Mouse (Mus musculus): ENCODE results near the gene Arsg. TPM values are rescaled to one million over a fixed set of nuclear protein-coding genes. Genes with fewer than 3 reads are reported as not detected.

The Arsg gene
- polyA plus RNA-seq, 1 experiment = 4.4 TPM

DNA sequence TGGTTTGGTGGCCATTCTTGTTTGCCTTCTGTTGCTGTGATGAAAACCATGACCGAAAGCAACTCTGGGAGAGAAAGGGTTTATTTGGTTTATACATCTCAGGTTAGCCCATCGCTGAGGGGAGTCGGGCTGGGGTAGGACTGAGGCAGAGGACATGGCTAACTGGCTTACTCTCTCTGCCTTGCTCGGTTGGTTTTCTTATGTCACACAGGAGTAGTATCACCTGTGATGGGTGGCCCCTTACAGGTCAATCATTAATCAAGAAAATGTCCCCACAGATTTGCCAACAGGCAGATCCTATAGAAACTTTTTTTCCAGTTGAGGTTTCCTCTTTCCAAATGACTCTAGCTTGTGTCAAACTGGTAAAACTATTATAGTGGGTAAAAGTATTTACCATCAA, 90.5 kb downstream of the Arsg start:
- TF ChIP-seq CTCF (IDR thresholded peaks at IDR 0.05; ENCODE audit: insufficient read depth, low read length) (no peak), POLR2A (IDR thresholded peaks at IDR 0.05; ENCODE audit: borderline replicate concordance, extremely low read depth, low read depth, low read length) (no peak)
- Histone ChIP-seq H3K4me1 (ENCODE audit: control insufficient read depth, insufficient read depth, low read length) (peaks cover 9% of the 10 kb centered on the region), H3K4me3 (replicated peaks; ENCODE audit: extremely low read depth, low read depth, low read length) (no peak overlapping the region)
- 86% methylated on average over 4 of the region's 4 CpGs for WGBS
- no peak for DNase-seq

- Histone ChIP-seq H3K4me1 (ENCODE audit: control insufficient read depth, insufficient read depth, low read length) (peaks cover 5% of the 10 kb centered on the region), H3K4me3 (replicated peaks; ENCODE audit: extremely low read depth, low read depth, low read length) (no peak overlapping the region)
- 83% methylated on average over 15 of the region's 15 CpGs for WGBS
- TF ChIP-seq POLR2A (IDR thresholded peaks at IDR 0.05; ENCODE audit: borderline replicate concordance, extremely low read depth, low read depth, low read length) (no peak), CTCF (IDR thresholded peaks at IDR 0.05; ENCODE audit: insufficient read depth, low read length) (no peak)
- no peak for DNase-seq
Measured at GRCm38 (mm10) chr11:109564466-109565214, 91.5 kb downstream of the Arsg start.

DNA sequence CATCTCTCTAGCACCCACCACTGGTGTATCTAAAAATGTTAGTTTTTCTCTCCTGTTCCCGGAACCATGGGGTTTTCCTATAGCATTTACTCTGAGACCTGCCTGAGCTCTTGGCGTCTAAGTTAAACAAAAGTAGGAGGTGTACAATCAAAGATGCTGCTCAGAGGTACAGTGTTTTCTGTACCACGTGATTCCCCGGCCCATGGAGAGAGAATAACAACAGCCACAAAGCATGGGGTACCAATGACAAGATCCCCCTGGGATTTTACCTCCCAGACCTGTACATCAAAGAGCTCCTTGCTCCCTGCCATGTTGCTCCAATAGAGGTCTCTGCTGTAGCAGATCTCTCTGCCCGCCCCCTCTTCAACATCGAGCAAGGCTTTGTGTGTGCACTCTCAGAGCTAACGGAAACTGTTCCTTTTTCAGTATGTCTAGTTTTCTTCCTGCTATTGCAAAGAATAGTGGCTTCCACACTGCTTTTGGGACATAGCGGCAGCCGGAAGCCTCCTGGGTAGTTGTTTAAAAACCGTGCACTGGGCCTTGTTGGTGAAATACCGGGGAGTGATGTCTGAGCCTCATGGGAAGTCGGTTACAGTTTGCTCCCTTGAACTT, 95.9 kb downstream of the Arsg start:
- Histone ChIP-seq H3K4me3 (replicated peaks; ENCODE audit: extremely low read depth, low read depth, low read length) (no peak overlapping the region), H3K4me1 (ENCODE audit: control insufficient read depth, insufficient read depth, low read length) (no peaks in the 10 kb centered on the region)
- no peak for DNase-seq
- TF ChIP-seq POLR2A (IDR thresholded peaks at IDR 0.05; ENCODE audit: borderline replicate concordance, extremely low read depth, low read depth, low read length) (no peak), CTCF (IDR thresholded peaks at IDR 0.05; ENCODE audit: insufficient read depth, low read length) (no peak)
- 62% methylated on average over 12 of the region's 12 CpGs for WGBS

DNA sequence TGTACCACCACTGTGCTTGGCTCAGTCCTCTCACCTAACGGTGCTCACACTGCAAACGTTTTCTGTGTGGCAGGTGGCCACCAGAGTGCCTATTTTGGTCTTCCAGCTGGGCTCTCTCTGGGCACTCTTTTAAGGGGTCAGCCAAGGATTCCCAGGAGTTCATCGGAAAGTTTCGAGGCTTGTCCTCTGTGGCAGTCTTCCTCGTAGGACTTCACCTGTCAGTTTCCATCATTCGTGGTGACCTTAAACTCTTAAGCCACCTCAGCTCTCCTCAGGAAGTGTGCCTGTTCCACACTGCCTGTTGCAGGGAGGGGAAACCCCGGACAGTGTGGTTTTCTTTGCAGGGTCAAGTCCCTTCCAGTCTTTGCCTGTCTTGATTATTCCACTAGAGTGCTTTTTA, 96.6 kb downstream of the Arsg start:
- 54% methylated on average over 7 of the region's 7 CpGs for WGBS
- Histone ChIP-seq H3K4me1 (ENCODE audit: control insufficient read depth, insufficient read depth, low read length) (no peaks in the 10 kb centered on the region), H3K4me3 (replicated peaks; ENCODE audit: extremely low read depth, low read depth, low read length) (no peak overlapping the region)
- no peak for DNase-seq
- TF ChIP-seq CTCF (IDR thresholded peaks at IDR 0.05; ENCODE audit: insufficient read depth, low read length) (no peak), POLR2A (IDR thresholded peaks at IDR 0.05; ENCODE audit: borderline replicate concordance, extremely low read depth, low read depth, low read length) (no peak)

DNA sequence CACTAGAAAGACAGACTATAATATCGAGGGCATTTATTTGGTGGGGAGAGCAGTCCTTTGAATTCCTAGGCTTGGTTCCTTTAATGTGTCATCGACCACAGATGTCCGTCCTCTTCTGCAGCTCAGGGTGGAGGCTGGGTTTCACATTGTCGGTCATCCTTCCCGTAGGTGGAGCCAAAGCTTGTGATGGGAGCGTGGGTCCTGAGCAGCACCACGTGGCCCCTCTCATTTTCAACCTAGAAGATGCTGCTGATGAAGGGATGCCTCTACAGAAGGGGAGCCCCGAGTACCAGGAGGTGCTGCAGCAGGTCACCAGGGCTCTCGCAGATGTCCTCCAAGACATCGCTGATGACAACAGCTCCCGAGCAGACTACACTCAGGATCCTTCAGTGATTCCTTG, 98.9 kb downstream of the Arsg start:
- no peak for DNase-seq
- no peak overlapping the region for H3K4me3 ChIP-seq (replicated peaks; ENCODE audit: extremely low read depth, low read depth, low read length)
- no peak for TF ChIP-seq POLR2A (IDR thresholded peaks at IDR 0.05; ENCODE audit: borderline replicate concordance, extremely low read depth, low read depth, low read length)
- no peak for TF ChIP-seq CTCF (IDR thresholded peaks at IDR 0.05; ENCODE audit: insufficient read depth, low read length)
- no peaks in the 10 kb centered on the region for H3K4me1 ChIP-seq (ENCODE audit: control insufficient read depth, insufficient read depth, low read length)
- WGBS = 88% methylated on average over 11 of the region's 11 CpGs

DNA sequence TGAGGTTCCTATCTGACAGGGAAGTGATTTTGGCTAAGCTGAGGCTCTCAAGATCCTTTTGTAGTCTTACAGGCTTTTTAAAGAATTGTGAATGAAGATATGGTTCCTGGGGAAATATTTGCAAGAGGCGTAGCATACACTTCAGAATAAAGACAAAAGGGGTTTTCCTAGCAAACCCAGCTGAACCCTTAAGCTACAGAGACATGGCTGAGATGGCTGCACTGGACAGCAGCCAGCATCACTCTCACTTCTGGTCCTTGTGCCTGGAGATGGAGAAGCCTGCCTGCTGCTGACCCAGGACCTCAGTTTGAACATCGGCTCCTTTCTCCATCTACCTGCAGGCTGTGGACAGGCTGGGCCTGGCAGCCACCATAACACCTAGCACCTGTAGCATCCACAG, 101.4 kb downstream of the Arsg start:
- 71% methylated on average over 2 of the region's 2 CpGs for WGBS
- Histone ChIP-seq H3K4me1 (ENCODE audit: control insufficient read depth, insufficient read depth, low read length) (no peaks in the 10 kb centered on the region), H3K4me3 (replicated peaks; ENCODE audit: extremely low read depth, low read depth, low read length) (no peak overlapping the region)
- TF ChIP-seq CTCF (IDR thresholded peaks at IDR 0.05; ENCODE audit: insufficient read depth, low read length) (no peak), POLR2A (IDR thresholded peaks at IDR 0.05; ENCODE audit: borderline replicate concordance, extremely low read depth, low read depth, low read length) (no peak)
- DNase-seq = no peak

DNA sequence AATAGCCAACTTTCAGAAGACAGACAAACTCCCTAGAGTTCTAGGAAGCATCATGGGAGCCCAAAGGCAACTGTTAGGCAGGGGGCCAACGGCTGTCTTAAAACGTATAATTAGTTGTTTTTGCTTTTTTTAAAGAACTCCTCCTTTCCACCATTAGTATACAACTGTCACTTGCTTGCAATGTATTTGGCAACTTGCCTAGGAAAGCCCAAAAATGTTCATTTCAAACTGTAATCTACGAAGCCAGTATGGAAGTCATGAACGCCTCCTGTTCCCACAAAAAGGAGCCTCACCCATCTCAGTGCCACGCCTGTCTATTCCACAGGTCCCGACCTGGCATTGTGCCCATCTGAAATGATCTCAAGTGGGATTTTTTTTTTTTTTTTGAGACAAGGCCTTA, 102.7 kb downstream of the Arsg start:
- no peak overlapping the region for H3K4me3 ChIP-seq (replicated peaks; ENCODE audit: extremely low read depth, low read depth, low read length)
- DNase-seq = no peak
- no peak for TF ChIP-seq CTCF (IDR thresholded peaks at IDR 0.05; ENCODE audit: insufficient read depth, low read length)
- TF ChIP-seq POLR2A (IDR thresholded peaks at IDR 0.05; ENCODE audit: borderline replicate concordance, extremely low read depth, low read depth, low read length) = no peak
- WGBS = 66% methylated on average over 6 of the region's 6 CpGs
- H3K4me1 ChIP-seq (ENCODE audit: control insufficient read depth, insufficient read depth, low read length) = no peaks in the 10 kb centered on the region

- no peak for DNase-seq
- Histone ChIP-seq H3K4me3 (replicated peaks; ENCODE audit: extremely low read depth, low read depth, low read length) (no peak overlapping the region), H3K4me1 (ENCODE audit: control insufficient read depth, insufficient read depth, low read length) (no peaks in the 10 kb centered on the region)
- 64% methylated on average over 3 of the region's 3 CpGs for WGBS
- TF ChIP-seq POLR2A (IDR thresholded peaks at IDR 0.05; ENCODE audit: borderline replicate concordance, extremely low read depth, low read depth, low read length) = no peak
- TF ChIP-seq CTCF (IDR thresholded peaks at IDR 0.05; ENCODE audit: insufficient read depth, low read length) = no peak
Measured at GRCm38 (mm10) chr11:109578536-109578935, 105.4 kb downstream of the Arsg start.

- 93% methylated on average over 9 of the region's 9 CpGs for WGBS
- TF ChIP-seq CTCF (IDR thresholded peaks at IDR 0.05; ENCODE audit: insufficient read depth, low read length) (no peak), POLR2A (IDR thresholded peaks at IDR 0.05; ENCODE audit: borderline replicate concordance, extremely low read depth, low read depth, low read length) (no peak)
Measured at GRCm38 (mm10) chr11:109579999-109580398, 106.8 kb downstream of the Arsg start.

DNA sequence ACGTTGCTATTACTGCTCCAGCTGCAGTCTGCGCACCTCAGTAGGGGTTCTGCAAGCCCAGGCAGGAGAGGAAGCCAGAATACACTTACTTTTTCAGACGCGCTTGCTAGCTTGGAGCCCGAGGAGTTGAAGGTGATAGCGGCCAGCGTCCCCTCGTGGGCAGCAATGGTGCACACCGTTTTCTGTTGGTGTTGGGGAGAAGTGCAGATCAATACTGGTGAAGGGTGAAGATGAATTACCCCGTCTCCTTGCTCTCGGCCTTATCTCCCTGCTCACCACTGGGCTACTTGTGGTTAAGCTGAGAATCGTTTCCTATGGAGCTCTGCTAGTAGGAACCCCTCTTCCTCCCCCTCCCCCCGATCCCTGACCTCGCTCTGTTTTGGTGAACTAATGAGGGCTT, 110.8 kb downstream of the Arsg start:
- WGBS = 78% methylated on average over 14 of the region's 14 CpGs
- Histone ChIP-seq H3K4me1 (ENCODE audit: control insufficient read depth, insufficient read depth, low read length) (peaks cover 7% of the 10 kb centered on the region), H3K4me3 (replicated peaks; ENCODE audit: extremely low read depth, low read depth, low read length) (no peak overlapping the region)
- TF ChIP-seq POLR2A (IDR thresholded peaks at IDR 0.05; ENCODE audit: borderline replicate concordance, extremely low read depth, low read depth, low read length) (no peak), CTCF (IDR thresholded peaks at IDR 0.05; ENCODE audit: insufficient read depth, low read length) (no peak)
- no peak for DNase-seq

More at GRCm38 (mm10) chr11:109579999-109580398, 106.8 kb downstream of the Arsg start:
- Histone ChIP-seq H3K4me1 (ENCODE audit: control insufficient read depth, insufficient read depth, low read length) (no peaks in the 10 kb centered on the region), H3K4me3 (replicated peaks; ENCODE audit: extremely low read depth, low read depth, low read length) (no peak overlapping the region)
- no peak for DNase-seq
